Mouse (Mus musculus) cortical plate, adult 2 months (tissue): ENCODE measurements at regions not wholly inside any gene's neighbourhood (a gene's known extent, or its start where the extent isn't known, plus 50 kb on each side); places are given as distances from the start of the nearest gene placed in this dataset.

Experiments
- CTCF ChIP-seq: fragments of 200-500 bp; IDR thresholded peaks from 2 replicates; pipeline ENCODE4 v1.5.1; 2011; ENCODE audit warnings: mild to moderate bottlenecking, control low read depth, low read length; ENCODE audit not compliant: insufficient read depth; ENCODE audit errors: extremely low read depth
- POLR2A ChIP-seq: fragments of 200-500 bp; IDR thresholded peaks from 2 replicates; pipeline ENCODE4 v1.6.1; 2011; ENCODE audit warnings: mild to moderate bottlenecking, low read length, control low read depth; ENCODE audit not compliant: insufficient read depth; ENCODE audit errors: extremely low read depth

DNA sequence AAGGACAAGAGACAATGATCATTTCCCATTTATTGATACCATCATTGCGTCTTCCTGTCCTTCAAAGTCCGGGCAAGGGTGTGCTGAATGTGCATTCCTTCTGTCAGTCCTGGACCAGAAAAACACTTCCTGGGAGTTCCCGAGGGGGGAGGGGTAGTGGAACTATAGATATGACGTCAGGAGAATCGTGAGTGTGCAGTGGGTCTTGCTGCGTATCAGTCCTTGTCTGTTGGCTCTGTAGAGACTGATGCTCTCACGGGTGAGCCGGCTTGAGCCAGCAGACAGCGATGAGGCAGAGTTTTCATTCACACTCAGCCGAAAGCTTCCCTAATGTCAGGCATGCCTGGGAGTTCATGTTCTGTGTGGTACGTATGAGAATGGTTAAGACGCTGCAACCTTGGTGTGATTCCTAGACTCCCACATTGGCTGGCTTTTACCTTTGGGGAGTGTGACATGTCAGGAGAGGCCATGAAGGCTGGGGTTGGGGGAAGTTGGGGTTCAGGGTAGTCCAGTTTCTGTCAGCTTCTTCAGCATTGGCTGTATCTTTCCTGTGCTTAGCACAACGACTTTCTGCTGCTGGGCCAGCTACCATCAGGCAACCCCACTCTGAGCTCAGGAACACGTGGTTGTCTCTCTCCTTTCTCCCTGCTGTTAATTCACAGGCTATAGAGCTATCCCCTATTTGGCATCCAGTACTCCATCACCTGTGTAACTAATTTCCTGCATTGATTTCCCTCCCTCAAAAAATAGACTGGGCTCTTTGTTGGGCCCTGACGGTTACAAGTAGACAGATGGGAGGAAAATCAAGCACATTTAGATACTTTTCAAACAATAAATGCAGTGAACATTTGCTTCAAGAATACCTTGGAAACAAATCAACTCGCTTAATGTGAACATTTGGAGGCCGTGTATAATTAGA, 203.2 kb upstream of the Daam1 start:
- no peak for TF ChIP-seq POLR2A
- TF ChIP-seq CTCF, result no peak
